Mouse (Mus musculus) heart, postnatal 0 days (tissue): ENCODE results near the gene Rpl29.

Source experiments
- CTCF ChIP-seq: IDR thresholded peaks from 2 replicates; pipeline ENCODE4 v1.5.1; 2016; ENCODE audit warnings: antibody characterized with exemption, control low read depth, low read depth
- EP300 ChIP-seq: IDR thresholded peaks from 2 replicates; pipeline ENCODE4 v1.6.1; 2016; ENCODE audit warnings: antibody characterized with exemption, low read depth

DNA sequence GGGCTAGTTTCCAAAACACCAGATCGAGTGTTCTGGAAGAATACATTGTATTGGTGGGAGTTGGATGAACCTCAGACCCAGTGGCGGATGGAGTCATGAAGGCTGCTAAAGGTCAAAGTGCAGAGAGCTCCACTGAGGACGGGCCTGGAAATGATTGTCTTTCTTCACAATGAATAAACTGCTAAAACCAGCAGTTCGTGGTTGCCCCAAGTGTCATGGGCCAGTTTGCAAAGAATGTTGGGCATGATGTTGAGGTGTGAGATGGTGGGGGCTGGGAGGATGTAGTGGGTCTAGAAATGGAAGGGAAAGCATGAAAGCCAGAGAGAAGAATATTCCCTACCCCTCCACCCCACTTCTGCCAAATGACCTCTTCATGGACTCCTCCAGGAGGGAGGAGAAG lies 15.6 kb downstream of the Rpl29 start:
- TF ChIP-seq CTCF (no peak), EP300 (no peak)
